Mouse (Mus musculus): Measurements from ENCODE around the gene Evi2b.

The Evi2b gene

GRCm38 (mm10) chr11:79523560-79524309, at the start of gene Evi2b:
Gene Evi2b (minus strand): TSS chr11:79523762.
- no peak for DNase-seq (ENCODE audit: extremely low read depth, insufficient read length, low spot score)

- no peak for DNase-seq (ENCODE audit: extremely low read depth, insufficient read length, low spot score)
Measured at GRCm38 (mm10) chr11:79570319-79570718, 46.8 kb upstream of the Evi2b start.

GRCm38 (mm10) chr11:79568197-79568911, 44.8 kb upstream of the Evi2b start:
- no peak for DNase-seq (ENCODE audit: extremely low read depth, insufficient read length, low spot score)

- DNase-seq (ENCODE audit: extremely low read depth, insufficient read length, low spot score), result no peak
Measured at GRCm38 (mm10) chr11:79566947-79567346, 43.4 kb upstream of the Evi2b start.

- no peak for DNase-seq (ENCODE audit: extremely low read depth, insufficient read length, low spot score)
Measured at GRCm38 (mm10) chr11:79563493-79563892, 39.9 kb upstream of the Evi2b start.

- DNase-seq (ENCODE audit: extremely low read depth, insufficient read length, low spot score), result no peak
Measured at GRCm38 (mm10) chr11:79560536-79560935, 37.0 kb upstream of the Evi2b start.

- no peak for DNase-seq (ENCODE audit: extremely low read depth, insufficient read length, low spot score)
Measured at GRCm38 (mm10) chr11:79552622-79553021, 29.1 kb upstream of the Evi2b start.

GRCm38 (mm10) chr11:79536293-79536692, 12.7 kb upstream of the Evi2b start:
- DNase-seq (ENCODE audit: extremely low read depth, insufficient read length, low spot score), result no peak

- no peak for DNase-seq (ENCODE audit: extremely low read depth, insufficient read length, low spot score)
Measured at GRCm38 (mm10) chr11:79535554-79535953, 12.0 kb upstream of the Evi2b start.

GRCm38 (mm10) chr11:79533950-79534690, 10.6 kb upstream of the Evi2b start:
- DNase-seq (ENCODE audit: extremely low read depth, insufficient read length, low spot score), result peak; percentile 76

- DNase-seq (ENCODE audit: extremely low read depth, insufficient read length, low spot score), result peak; percentile 15
Measured at GRCm38 (mm10) chr11:79533311-79533710, 9.7 kb upstream of the Evi2b start.

GRCm38 (mm10) chr11:79531485-79531884, 7.9 kb upstream of the Evi2b start:
- no peak for DNase-seq (ENCODE audit: extremely low read depth, insufficient read length, low spot score)

- no peak for DNase-seq (ENCODE audit: extremely low read depth, insufficient read length, low spot score)
Measured at GRCm38 (mm10) chr11:79530774-79531173, 7.2 kb upstream of the Evi2b start.

GRCm38 (mm10) chr11:79530333-79530761, 6.8 kb upstream of the Evi2b start, which contains the start of the genes Evi2 and Evi2a:
Gene Evi2 (minus strand): TSS chr11:79530589.
Gene Evi2a (minus strand): TSS chr11:79530609.
- peak; percentile 64 for DNase-seq (ENCODE audit: extremely low read depth, insufficient read length, low spot score)

GRCm38 (mm10) chr11:79529736-79530135, 6.2 kb upstream of the Evi2b start:
- no peak for DNase-seq (ENCODE audit: extremely low read depth, insufficient read length, low spot score)

- DNase-seq (ENCODE audit: extremely low read depth, insufficient read length, low spot score), result no peak
Measured at GRCm38 (mm10) chr11:79529226-79529625, 5.7 kb upstream of the Evi2b start.

GRCm38 (mm10) chr11:79528601-79529000, 5.0 kb upstream of the Evi2b start:
- DNase-seq (ENCODE audit: extremely low read depth, insufficient read length, low spot score), result no peak

GRCm38 (mm10) chr11:79527739-79528384, 4.3 kb upstream of the Evi2b start:
- no peak for DNase-seq (ENCODE audit: extremely low read depth, insufficient read length, low spot score)

- no peak for DNase-seq (ENCODE audit: extremely low read depth, insufficient read length, low spot score)
Measured at GRCm38 (mm10) chr11:79527015-79527738, 3.6 kb upstream of the Evi2b start.

- no peak for DNase-seq (ENCODE audit: extremely low read depth, insufficient read length, low spot score)
Measured at GRCm38 (mm10) chr11:79526549-79526948, 3.0 kb upstream of the Evi2b start.

All from 3134 (cell line).